Mouse (Mus musculus): ENCODE results near the gene Vps26c.
A peak's percentile ranks its signal among the peaks of the same experiment; 100 is the strongest.
"Not testable (repeated sequence)": the region's sequence is repeated elsewhere in the genome, so short reads cannot be mapped to it uniquely, and the experiment has no call there.

Gene Vps26c

DNA sequence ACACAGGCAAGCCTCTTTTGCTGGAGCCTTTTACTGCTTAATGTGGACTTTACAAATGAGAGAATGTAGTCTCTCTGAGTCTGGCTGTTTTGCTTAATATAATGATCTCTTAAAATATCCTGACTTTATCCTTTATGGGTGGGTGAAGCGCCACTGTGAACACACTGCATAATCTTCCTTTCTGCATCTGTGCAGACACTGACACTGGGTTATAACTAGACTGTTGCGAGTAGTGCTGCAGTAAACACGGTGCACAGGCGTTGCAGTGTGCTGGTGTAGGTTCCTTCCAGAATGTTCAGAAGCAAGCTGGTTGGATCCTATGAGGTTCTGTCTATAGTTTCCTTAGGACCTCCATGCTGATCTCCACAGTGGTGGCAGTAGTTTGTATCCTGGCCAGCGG, 37.3 kb downstream of the Vps26c start:
- DNase-seq (ENCODE audit: low spot score in 2 of 2), result peak; percentile 38 to 61

DNA sequence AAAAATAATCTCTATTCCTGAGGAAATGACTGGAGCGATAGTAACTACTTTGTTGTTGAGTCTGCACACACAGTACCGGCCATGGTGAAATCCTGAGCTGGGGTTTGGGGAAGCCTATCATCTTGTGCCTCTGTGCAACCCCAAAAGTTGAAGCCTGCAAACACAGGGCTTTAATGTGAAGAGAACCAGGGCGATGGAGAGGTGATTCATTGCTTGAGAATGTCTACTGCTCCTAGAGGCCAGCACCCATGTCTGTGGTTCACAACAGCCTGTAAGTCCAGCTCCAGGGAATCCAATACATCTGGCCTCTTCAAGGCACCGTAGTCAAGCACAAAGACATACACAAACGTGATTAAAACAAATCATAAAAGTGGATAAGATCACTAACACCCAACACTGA, 39.3 kb downstream of the Vps26c start:
- no peak for DNase-seq (ENCODE audit: low spot score in 2 of 2)

- no peak for DNase-seq (ENCODE audit: low spot score in 2 of 2)
Observed at GRCm38 (mm10) chr16:94484752-94485535, 41.7 kb downstream of the Vps26c start.

DNA sequence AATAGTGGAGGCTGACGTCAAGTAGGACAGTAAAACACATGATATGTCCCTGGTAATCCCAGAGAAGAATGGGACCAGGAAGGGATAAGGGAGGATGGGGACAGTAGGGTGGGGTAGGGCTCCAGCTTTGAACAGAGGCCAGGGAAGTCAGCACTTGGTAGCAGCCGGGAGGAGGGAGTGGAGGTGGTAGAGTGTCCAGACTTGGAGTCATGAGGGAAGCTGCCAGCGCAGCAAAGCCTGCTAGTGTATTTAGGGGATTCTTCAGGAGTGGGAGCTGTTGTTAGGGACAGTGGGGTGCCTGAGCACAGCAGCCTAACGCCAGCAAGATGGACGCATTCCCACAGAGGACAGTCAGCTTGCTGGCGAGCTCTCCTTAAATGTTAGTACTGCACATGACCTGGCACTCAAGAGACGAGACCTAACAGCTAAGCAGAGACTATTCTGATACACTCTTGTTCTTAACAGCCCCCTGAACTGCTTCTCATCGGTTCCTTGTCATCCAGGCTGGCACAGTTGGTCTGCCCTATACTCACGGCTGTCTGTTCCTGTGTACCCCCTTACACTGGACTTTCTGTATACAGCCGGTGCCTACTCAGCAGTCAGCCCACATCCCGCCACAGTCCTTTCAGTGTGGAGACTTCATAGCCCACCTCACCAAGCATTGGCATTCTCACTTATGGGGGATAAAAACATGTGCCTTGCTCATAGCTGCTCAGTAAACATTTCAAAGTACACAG, 53.4 kb downstream of the Vps26c start:
- DNase-seq (ENCODE audit: low spot score in 2 of 2), result peak; percentile 74 to 86

- DNase-seq (ENCODE audit: low spot score in 2 of 2), result peak; percentile 91 to 94
Observed at GRCm38 (mm10) chr16:94472515-94472951, 54.1 kb downstream of the Vps26c start.

DNA sequence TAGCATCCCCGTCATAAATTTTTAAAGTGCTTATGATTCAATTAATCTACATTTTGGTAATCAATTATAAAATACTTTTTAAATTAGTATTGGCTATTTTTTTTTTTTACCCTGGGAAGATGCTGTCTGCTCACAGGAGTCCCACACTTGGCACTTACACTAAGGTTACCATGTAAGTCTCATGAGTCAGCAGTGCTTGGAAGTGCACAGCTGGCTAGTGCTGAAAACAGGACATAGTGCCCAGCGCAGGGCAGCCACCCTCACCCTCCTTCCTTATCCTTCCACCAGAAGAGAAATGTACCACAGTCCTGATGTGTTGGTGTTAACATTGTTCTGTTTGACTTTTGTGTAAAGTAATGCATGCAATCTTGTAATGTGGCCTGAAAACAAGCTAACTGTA, 58.2 kb downstream of the Vps26c start:
- DNase-seq (ENCODE audit: low spot score in 2 of 2), result no peak

- no peak for DNase-seq (ENCODE audit: low spot score in 2 of 2)
Observed at GRCm38 (mm10) chr16:94467337-94468055, 59.1 kb downstream of the Vps26c start.

- not testable (repeated sequence) for DNase-seq (ENCODE audit: low spot score in 2 of 2)
Observed at GRCm38 (mm10) chr16:94466317-94466716, 60.3 kb downstream of the Vps26c start.

GRCm38 (mm10) chr16:94465900-94466299, 60.7 kb downstream of the Vps26c start:
- no peak for DNase-seq (ENCODE audit: low spot score in 2 of 2)

GRCm38 (mm10) chr16:94464067-94464466, 62.6 kb downstream of the Vps26c start:
- no peak for DNase-seq (ENCODE audit: low spot score in 2 of 2)

GRCm38 (mm10) chr16:94454146-94454545, 72.5 kb downstream of the Vps26c start:
- no peak for DNase-seq (ENCODE audit: low spot score in 2 of 2)

GRCm38 (mm10) chr16:94452768-94453167, 73.9 kb downstream of the Vps26c start:
- no peak for DNase-seq (ENCODE audit: low spot score in 2 of 2)

GRCm38 (mm10) chr16:94451545-94452488, 74.8 kb downstream of the Vps26c start:
- no peak for DNase-seq (ENCODE audit: low spot score in 2 of 2)

DNA sequence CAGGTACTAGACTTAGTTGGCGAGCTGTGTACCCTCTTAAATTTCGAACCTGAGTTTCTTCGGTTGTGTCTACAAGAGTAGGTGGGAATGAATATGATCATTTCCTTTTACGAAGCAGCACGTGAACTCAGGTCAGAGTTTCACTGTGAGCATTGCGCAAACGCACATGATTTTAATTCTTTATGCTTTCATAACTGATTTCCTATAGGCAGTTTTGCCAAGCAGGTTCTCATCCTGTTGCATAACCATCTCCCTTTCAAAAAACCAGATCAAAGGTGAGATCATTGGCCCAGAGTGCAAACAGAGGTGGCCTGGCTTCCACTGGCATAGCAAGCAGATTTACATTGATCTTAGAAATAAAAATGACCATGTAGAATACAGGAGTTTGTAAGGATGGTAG, 77.0 kb downstream of the Vps26c start:
- no peak for DNase-seq (ENCODE audit: low spot score in 2 of 2)

GRCm38 (mm10) chr16:94449151-94449550, 77.5 kb downstream of the Vps26c start:
- no peak for DNase-seq (ENCODE audit: low spot score in 2 of 2)

All from right cerebral cortex, postnatal 10 days (tissue).